Mouse (Mus musculus) A20 (cell line): ENCODE results near the gene Hhatl.

Source experiments
- DNase-seq: peaks from one replicate; pipeline ENCODE4 v3.0.0-alpha.2; 2011; ENCODE audit warnings: low read depth, low spot score

Hhatl gene

DNA sequence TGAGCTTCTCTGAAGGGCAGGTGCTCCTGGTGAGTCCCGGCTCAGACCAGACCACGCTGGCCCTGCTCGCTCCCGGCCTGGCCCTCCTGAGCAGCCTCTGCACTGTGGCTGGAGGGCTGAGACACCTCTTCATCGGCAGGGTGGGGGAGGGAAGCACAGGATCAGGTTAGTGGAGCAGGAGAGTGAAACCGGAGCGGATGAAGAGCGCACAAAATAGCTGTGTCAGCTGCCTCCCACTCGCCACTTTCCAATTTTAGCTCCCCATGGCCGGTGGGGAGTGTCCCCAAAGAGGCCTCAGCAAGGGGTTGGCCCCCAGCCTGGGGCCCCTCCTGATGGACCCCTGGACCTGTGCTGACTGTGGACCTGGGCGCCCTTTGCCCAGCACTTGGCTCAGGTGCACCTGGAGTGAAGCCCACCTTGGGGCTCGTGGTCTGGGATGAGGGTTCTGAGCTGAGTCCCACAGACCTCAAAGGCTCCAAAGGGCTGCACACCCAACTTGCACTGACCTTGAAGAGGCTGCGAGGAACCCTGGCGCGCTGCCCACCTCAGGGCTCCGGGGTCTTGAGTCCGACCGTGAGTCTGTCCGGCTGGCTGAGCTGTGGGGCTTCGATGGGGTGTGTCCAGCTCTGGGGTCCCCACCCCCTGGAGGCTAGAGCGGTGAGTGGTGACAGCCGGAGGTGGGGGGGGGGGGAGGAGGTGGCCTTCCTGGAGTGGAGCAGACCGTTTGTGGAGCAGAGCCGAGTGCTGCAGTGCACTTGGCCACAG lies at the start of gene Hhatl:
TSS of gene Hhatl (minus strand) at position 751 of the 765 bp plus-strand sequence.
- no peak for DNase-seq

DNA sequence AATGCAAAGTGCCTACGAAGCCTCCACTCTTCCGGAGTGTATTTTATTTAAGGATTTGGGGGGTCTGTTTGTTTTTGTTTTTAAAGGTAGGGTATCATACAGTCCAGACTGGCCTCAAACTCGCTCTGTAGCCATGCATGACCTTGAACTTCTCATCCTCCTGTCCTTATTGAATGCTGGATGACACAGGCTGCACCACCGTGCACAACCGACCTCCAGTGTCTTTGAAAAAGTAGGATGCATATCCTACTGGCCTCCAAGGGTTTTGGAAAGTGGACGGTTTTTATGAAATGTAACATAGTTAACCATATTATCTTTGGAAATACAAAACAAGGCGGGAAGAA lies 47.3 kb upstream of the Hhatl start:
- DNase-seq = no peak

DNA sequence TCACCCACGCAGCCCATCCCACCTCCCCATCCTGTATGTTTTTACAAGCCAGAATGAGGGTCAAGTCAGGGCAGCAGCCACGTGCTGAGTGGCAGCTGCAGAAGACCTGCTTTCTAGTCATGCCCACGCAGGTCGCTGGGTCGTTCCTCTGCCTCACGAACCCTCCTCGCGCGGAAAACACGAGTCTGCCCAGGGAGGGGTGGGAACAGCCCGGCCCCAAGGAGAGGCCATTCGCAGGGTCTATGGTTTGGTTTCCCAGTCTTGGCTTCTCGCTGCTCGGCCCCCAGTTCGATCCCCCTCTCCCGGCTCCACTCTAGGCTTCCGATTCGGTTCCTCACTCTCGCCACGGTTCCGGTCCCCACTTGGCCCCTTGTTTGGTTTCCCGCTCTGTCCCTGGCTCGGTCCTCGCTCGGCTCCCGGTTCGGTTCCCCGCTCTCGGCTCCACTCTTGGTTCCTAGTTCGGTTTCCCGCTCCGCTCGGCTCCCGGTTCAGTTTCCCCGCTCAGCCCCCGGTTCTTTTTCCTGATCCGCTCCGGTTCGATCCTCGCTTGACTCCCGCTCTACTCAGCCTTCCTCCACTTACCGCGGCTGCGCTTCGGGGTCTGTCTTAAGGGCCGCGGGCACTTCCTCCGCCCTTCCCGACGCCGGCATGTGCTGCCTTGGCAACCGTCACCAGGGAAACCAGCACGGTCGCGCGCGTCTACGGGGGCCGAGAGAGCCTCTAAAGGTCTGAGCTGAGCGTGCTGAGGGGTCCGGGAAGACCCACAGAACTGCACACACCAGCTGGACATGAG lies 46.7 kb upstream of the Hhatl start, which contains the start of gene Ccdc13:
TSS of gene Ccdc13 (minus strand) at position 633 of the 793 bp plus-strand sequence.
- no peak for DNase-seq

DNA sequence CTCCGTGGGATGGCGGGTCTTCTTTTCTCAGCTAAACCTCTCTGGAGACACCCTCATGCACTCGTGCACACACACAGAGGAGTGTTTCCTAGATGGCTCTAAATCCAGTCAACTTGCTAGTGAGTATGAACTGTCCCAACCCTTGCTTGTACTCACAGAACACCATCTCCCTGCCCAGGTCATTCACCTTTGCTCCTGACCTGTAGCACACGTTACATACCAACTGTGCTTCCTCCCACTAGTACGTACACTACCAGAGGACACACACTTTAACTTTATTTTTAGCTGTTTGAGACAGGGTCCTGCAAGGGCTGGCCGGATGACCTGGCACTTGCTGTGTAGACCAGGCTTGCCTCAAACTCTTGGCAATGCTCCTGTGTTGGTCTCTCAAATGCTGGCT lies 45.7 kb upstream of the Hhatl start:
- no peak for DNase-seq

DNA sequence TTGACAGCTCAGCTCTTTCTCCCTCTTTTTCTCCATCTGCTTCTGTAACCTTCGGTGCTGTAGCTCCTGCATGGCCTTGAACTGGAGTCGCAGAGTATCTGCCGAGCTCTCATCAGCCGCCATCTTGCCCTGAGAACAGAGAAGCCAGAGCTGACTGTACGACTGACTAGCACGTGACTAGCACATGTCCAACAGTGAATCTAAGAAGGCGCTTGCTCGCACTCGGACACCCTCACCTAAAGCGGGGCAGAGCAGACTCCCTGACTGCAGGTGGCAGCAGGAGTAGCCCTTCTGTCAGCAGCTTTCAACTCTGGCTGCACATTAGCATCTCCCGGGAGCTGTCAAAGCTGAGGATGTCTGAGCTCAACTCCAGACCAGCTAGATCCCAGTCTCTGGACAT lies 41.5 kb upstream of the Hhatl start:
- DNase-seq = no peak

DNA sequence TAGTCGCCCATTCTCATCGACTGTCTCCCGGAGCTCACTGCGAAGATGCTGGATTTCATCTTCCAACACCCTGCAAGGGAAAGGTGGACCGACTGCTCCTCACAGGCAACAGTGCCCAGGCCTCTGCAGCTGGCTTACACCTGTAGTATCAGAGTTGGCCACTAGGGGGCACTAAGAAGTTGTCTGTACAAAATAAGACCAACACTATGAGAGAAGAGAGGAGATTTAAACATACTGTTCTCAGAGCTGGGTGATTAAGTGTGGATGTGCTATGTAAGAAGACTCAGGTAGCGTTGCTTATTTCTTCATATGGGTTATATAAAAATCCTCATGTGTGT lies 38.6 kb upstream of the Hhatl start:
- peak; percentile 77 for DNase-seq

DNA sequence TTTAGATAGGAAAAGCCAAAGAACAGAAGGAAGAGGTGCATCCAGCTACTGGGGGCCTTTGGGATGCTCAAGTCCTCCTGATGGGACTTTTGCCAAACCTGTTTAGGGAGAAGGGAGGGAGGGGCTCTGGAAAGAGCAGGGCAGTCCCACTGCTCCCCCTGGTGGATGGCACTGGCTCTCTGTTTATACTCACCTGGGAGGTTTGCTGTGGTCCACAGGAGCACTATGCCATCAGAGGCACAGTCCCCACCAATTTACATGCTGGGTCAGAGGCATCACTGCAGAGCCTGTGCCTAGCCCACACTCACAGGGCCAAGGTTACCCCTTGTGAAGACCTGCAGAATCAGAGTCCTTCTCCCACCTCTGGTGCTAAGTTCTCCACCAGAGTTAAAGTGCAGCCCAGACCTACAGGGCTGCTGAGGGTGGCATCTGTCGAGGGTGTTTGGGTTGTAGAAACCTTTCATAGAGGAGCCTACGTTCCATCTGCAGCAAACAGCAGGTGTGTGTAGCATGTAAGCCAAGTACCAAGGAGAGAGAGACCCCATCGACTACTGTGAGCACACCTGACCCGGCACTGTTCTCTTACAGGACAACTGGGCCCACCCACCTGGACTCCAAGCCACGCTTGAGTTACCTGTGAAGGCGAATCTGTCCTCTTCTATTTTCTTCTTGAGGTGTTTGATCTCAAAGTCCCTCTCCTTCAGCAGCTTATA lies 38.1 kb upstream of the Hhatl start:
- DNase-seq = peak; percentile 50

DNA sequence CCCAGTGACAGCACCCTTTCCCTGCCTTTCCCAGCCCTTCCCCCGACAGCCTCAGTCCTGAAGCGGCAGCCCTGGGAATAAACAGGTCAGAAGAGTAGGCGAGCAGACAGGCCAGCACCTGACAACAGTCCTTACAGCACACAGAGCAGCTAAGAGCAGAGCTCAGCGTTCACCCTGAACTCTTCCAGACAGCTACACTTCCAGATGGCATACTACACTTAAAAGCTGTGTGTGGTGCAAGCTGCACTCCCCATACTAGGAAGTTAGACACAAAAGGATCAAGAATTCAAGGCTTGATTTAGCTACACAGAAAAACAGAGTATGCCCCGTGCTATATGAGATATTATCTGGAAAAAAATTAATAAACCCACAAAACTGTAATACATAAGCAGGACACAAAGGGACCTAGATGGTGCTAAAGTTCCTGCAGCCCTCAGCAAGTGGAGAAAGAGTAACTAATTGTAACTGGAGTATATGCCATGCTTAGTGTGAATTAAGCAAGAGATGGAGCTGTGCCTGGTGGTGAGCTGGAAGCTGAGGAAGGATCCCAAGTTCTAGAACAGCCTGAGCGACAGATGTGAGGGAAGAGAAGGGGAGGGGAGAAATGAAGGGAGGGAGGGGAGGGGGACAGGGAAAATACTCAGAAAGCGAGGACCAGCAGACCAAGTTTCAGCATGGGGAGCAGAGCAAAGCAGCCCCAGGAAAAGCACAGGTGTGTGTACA lies 37.1 kb upstream of the Hhatl start:
- no peak for DNase-seq

DNA sequence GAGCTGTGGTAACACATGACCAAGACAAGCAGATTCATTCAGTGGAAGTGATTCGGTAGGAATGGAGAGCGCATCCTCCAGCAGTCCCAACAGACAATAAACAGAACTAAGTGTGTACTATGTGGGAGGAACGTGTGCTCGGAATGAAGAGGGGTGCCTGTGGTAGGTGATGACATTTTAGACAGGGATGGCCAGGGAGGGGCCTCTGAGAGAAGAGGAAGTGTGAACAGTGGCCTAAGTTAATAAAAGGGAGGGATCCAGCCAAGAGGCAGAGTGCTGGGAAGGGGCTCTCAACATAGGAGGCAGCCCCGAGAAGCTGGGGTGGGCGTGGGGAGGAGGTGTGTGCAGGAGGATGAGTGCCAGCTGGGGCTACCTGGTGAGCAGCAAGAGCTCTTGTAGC lies 36.0 kb upstream of the Hhatl start:
- DNase-seq = no peak

DNA sequence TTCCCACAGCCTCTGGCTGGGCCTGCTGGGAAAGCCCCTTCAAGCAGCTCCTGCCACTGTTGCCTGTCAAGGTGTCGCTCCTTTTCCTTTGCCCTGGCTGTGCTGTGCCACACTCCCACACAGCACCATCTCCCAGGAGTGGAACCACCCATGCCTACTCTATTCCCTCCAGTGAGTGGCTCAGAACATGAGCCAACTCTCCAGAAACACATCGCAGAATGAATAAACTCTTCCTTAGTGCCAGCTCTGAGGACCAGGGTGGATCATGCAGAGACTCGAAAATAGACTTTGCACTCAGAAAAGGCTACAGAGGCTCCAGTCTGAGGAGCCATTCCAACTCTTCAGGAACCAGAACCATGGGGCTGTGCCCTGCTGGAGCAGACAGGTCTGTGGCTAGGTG lies 34.0 kb upstream of the Hhatl start:
- no peak for DNase-seq

DNA sequence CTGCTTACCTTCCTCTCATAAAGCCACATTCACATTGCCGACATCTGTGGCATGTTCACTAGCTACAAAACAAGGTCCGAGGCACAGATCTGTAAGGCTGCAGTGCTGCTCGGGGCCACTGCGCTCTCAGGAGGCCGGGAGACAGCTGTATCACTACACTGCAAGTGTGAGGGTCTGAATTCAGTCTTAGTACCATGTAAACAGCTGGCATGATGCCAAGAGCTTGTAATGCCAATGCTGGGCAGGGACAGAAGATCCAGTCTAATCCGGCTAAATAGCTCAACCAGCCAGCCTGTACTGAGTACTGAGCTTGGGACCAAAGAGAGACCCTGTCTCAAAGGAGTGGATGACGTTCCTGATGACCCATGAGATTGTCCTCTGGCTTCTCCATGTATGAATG lies 31.7 kb upstream of the Hhatl start:
- DNase-seq = no peak

DNA sequence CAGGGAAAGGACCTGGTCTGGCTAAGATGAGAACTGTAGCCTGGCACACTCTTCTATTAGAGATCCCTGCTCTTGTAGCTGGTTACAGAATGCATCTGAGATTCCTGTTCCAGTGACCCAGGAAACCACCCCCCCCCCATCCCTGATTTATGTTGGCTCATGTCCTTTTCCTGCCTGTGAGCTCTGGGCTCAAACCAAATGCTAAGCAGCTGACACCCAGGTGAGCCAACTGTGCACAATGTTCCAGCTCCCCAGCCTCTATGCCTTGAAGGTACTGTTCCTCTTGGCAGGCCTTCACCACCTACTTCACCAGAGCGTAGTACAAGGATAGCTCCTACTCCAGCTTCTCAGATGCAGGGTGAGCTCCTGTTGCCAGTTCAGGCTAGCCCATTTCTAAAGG lies 30.7 kb upstream of the Hhatl start:
- DNase-seq = no peak

DNA sequence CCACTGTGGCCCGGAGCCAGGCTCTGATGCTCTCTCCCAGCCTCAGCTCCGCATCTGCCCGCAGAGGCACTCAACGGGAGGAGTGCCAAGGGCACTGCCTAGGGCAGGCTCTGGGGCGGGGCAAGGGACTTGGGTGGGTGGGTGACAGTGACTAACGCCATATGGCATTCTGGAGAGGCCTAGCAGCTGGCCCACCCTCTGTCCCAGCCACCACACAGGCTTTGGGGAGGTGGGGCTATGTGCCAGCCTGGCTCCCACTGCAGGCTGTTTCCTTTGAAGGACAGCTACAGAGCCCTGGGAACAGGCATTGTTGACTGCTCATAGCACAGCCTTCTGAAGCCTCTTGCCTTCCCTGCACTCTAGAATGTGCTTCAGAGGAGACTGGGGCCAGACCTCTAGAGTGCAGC lies 30.3 kb upstream of the Hhatl start:
- no peak for DNase-seq

DNA sequence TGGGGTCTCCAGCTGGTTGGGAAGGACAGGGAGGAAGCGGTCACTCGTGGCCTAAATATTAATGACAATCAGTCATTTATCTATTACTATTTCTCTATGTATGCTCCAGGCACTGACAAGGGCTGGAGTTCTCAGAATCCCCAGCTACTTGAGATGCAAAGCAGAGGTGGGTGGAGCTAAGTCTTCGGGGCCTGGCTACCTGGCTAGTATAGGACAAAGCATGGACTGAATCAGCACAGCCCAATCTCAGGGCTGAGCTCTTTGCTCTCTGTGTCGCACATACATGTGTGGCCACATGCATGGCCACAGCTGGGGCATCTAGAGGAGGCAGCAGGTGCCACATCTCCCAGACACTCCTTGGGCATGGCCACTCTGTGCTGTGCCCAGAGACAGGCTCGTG lies 28.5 kb upstream of the Hhatl start:
- DNase-seq = no peak

DNA sequence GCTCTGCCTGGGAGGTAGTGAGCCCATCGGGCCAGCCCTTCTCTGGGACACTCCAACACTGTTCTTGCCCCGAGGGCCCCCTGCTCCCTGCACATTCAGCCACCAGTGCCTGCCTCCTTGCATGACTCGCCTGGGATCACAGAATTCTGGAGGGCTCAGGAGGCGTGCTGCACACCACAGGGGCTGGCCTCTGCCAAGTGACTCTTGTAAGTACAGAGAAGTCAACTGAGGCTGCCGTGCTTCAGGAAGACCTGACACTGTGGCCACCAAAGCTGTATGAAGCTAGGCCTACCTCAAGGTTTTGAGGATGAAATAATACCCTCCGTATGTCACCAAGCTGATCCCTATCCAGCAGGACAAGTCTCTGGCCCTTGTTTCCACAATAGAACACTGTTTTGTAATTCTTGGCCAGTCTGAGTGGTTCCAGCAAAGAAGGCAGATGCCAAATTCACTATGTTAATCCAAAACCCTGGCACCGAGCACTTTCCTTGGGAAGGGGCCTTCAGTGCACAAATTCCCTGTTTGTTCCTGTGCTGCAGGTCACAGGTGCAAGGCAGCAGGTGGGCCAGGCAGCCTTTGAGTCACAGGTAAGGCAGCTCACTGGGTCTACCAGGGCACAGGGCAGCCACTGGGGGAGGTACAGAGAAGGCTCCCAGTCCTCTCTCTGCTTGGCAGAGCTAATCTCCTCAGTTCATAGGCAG lies 27.6 kb upstream of the Hhatl start:
- no peak for DNase-seq

DNA sequence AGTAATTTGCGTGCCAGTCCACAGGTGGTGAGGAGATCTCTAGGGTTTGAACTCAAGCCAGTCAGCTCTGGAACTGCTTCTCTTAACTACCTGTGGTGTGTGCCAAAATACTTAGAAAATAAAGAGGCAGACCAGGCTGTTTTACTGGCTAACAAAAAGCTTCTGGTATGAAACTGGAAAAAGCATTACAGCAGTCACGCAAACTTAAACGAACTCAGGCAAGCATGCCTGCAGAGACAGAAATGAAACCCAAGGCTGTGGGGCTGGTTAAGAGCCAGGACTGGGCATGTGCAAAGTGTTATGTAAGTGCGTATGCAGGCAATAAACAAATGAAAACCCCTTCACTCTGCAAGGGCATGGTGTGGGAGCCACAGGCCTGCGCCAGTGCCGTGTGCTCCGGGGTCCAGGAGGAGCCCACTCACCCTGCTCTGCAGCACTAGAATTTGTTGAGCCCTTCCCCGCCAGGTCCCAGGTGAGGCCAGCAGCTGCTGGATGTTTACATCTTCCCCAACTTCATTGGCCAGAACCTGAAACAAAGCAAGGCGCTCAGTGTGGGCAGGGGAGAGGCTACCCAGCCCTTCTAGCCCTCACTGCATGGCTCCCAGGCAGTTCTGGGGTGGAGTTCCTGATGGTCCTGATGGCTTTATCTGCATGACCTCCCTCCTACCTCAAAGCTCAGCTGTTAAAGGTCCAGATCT lies 26.9 kb upstream of the Hhatl start:
- peak; percentile 60 for DNase-seq

DNA sequence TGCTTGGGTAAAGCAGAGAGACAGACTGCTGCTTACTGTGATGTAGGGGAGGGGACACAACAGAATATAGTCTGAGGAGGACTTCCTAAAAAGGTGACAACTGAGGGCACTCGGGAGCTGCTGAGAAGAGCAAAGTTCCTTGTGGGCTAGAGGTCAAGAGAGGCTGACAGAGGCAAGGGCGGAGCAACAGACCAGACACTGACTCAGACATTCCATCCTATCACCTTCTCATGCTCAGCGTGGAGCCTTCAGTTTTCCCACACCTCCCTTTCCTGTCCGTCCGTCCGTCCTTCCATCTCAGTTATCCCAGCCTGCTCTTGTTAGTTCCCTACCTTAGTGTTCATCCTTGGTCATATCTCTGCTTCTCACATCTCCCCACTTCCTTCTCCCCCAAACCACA lies 22.9 kb upstream of the Hhatl start:
- DNase-seq = no peak

DNA sequence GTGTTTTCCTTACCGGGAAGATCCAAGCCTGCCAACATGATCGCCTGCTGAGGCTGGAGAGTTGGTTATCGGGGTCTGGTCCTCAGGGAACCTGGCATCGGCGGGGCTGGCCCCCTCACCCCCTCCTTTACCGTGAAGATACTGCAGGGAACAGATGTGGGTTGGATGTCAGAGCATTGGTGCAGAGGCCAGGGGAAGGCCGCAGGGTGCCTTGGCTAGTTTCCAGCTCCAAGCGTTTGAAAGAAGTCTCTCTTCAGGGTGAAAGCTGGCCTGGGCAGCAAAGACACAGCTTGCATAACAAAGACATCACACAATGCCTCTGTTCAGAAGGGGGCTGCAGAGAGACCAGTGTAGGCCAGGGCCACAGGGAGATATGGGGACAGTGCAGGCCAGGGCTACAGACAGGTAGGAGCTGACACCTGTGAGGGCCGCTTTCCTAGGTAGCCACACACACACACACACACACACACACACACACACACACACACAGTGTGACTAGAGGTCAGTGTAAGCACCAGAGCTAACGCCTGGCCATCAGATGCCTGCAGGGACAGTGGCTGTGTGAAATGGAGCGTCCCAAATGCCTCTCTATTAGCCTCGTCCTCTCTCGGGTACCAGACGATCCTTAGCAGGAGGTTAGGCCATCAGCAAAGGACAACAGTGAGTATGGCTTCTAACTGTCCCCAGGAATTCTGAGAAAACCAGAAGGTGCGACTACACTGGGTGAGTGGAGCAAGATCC lies 17.9 kb upstream of the Hhatl start:
- DNase-seq = no peak

DNA sequence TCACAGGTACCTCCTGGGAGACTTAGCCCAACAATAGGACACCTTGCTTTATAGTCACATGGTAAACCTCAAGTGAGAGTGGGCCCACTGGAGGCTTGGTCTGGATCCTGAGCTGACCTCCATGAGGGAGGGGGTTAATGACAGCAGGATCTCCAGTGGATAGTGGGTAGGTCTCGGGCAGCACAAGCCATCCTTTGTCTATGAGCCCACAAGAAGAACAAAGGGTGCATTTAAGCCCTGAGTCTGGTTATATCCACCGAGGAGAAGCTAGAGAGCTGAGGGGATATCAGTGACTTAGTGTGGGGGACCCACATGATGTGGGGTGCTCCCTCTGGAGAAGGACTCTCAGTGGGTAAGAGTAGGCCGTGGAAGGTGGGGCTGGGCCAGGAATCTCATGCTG lies 16.2 kb upstream of the Hhatl start:
- DNase-seq = no peak

DNA sequence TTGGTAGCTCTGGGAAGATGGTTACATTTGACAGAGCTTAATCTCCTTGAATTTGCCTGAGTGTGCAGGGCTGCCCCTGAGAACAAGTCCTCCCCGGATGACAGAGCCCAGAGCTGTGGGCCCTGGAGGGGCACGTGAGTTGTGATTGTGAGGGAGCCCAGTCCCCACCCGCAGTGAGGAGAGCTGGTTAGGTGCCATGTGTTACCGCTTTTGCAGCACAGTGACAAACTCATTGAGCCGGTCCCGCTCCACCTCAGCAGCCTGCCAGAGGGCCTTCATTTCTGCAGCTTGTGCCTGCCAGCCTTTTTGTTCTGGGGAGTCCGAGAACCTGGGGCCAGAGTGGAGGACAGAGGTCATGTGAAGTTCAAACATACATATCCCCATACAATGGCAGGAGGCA lies 15.6 kb upstream of the Hhatl start:
- DNase-seq = no peak
